Mouse (Mus musculus) layer of hippocampus, adult 6 months (tissue): ENCODE data around the gene Atad3a. TPM values are rescaled to one million over a fixed set of nuclear protein-coding genes. Genes with fewer than 3 reads are reported as not detected.

Source experiments
- long read RNA-seq, 2 experiments: library from polyadenylated mRNA; unstranded; transcript quantifications; one replicate each; pipeline ENCODE4 v2.0.0; 2019 to 2020
- microRNA-seq: library from miRNA; unstranded; fragments of <30 nt; microRNA quantifications from one replicate; pipeline ENCODE4 v1.2.0, GENCODE M21; 2020
- polyA plus RNA-seq: library from polyadenylated mRNA; unstranded; fragments of <200 nt; fragmentation: Nextera tagmentation; gene quantifications from 2 replicates; pipeline ENCODE4 v1.2.3, GENCODE M21; 2021

The Atad3a gene
- 28.5 and 32.9 TPM in 2 replicates for polyA plus RNA-seq
- long read RNA-seq, experiment 1, transcript Atad3a-201 (16 exons, 2,413 nt): major isoform, 75 of 91 reads
- long read RNA-seq, experiment 1, partial matches to known transcripts: 8 of 91 reads
- long read RNA-seq, experiment 1, other reads (novel, unspliced or antisense): 7 of 91 reads
- long read RNA-seq, experiment 2, transcript Atad3a-201 (16 exons, 2,413 nt): major isoform, 230 of 297 reads
- long read RNA-seq, experiment 2, partial matches to known transcripts: 3 of 297 reads
- long read RNA-seq, experiment 2, other reads (novel, unspliced or antisense): 63 of 297 reads

DNA sequence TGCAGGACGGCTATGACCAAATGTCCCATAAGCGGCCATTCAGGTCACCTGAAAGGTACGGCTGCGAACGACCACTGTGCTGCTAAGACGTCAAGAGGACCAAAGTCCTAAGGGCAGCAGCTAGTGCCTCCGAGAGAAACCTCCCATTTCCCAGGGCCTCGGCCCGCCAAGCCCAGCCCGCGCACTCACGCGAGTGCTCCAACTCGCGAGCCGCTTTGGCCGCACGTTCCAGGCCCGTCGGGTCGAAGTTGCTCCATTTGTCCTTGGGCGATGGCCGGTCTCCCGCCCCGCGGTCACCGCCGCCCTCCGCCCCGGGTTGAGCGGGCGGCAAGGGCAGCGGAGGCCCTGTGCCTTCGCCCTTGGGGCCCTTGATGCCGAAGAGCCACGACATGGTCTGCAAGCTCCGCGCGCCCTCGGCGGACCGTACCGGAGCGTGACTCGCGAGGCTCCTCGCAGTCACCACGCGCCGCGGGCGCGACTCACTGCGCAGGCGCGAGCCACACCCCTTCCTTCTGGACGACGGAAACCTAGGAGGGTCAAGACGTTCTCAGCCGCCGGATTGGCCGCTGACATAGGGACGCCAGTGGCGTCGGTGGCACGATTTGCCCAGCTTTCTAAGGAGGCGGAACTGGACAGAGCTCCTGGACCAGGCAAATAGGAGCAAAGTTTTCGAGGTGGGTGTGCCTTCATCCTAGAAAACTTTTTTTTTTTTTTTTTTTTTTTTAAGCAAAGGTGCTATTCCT lies at the start of gene Atad3a:
Gene Atad3a (minus strand): TSS at position 481 of the 743 bp plus-strand sequence.

DNA sequence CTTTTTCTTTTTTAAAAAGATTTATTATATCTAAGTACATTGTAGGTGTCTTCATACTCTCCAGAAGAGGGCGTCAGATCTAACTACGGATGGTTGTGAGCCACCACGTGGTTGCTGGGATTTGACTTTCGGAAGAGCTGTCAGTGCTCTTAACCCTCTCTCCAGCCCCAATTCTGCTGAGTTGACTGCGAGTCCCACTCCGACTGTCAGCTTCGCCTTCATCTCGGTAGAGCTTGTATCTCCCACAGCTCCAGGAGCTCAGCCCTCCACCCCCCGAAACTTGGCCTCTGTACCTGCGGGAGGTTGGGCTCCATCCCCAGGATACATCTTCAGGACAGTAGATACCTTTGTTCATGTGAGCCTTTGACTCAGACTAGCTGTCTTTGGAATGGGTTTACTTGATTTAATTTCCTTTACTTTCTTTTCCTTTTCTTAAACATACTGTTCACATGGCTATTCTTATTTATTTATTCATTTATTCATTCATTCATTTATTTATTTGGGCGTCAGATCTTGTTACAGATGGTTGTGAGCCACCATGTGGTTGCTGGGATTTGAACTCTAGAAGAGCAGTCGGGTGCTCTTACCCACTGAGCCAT lies 41.9 kb upstream of the Atad3a start, which contains the start of gene Mrpl20:
Gene Mrpl20 (plus strand): TSS at position 138 of the 599 bp plus-strand sequence.

DNA sequence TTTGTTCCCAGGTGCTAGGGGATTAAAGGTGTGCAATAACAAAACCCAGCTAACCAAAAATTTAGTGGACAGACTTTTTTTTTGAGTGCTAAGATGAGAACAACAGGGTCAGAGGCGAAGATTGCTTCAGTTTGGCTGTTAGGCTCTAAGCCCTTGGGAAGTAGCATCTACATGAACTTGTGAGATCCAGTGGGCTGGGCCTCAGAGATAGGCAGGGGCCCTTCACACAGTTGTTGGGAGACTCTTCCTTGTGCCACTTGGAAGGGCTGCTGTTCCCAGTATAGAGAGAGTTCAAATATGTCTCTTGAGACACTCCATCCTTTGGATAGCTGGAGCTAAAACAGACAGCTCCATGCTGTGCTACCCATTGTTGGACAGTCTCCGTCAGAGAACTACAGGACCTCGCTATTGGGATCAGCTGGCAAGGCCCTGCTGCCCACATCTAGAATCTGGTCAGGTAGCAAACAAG lies 29.2 kb upstream of the Atad3a start, which contains the start of gene Ankrd65:
Gene Ankrd65 (plus strand): TSS at position 419 of the 469 bp plus-strand sequence.

DNA sequence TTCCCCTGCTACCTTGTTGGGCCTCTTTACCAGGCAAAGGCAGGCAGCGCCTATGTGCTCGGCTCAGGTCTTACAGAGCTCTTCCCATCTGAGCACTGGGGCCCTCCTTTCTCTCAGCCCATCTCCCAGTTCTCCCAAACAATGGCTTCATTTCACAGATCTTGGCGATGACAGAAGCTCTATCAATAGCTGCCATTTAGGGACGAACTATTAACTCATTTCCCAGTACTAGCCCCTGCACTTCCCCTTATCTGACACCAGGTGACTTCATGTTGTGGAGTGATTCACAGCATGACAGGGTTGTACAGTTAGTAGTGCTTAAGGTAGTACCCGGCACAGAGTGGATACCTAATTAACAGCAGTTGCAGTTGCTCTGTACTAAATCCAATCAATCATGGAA lies 24.9 kb upstream of the Atad3a start, which contains the start of gene Tmem88b:
Gene Tmem88b (minus strand): TSS at position 56 of the 400 bp plus-strand sequence.

DNA sequence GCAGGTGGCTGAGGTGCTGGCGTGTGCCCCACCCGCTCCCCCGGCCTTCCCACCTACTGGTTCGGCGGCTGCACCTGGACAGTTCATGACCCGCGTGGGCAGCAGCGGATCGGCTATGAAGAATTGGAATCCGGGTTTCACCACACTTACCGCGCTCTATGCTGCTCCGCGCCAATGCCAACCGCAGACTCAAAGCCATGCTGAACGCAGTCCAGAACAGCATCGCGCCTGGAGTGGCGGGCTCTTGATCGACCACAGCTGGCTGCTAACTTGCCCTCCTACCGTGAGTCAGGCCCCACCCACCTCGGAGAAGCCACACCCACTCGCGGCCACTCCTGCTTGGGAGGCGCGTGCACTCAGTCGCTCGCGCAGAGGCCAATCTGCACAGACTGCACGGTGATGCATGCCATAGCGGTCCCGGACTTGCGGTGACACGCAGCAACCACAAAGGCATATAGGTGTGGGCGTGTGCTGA lies 13.4 kb upstream of the Atad3a start, which contains the start of gene Vwa1:
Gene Vwa1 (minus strand): TSS at position 419 of the 475 bp plus-strand sequence.

DNA sequence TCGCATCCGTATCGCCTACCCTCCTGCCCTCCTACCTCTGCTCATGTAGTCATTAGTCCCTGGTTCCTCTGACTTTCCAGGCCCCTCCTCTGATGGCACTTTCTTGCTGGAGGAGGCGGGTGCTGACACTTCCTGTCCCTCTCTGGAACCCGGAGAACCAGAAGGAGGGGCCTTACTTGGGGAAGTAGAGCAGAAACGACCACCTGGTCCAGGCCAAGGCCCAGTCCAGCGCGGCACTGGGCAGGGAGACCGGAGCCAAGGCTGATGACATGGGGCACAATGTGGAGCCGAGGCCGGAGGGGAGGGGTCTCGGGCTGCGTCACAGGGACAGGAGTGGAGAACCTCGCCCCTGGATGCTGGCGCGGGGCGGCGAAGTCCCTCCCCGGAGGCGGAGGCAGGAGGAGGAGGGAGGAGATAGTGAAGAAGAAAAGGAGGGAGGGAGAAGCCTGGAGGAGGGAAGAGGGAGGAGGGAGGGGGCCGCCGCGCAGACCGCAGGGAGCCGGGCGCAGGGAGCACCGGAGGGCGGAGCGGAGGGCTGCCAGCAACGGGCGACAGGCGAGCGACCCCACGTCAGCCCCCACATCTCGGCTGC lies 26.4 kb downstream of the Atad3a start, which contains the start of gene Tmem240:
Gene Tmem240 (plus strand): TSS at position 451 of the 592 bp plus-strand sequence.

DNA sequence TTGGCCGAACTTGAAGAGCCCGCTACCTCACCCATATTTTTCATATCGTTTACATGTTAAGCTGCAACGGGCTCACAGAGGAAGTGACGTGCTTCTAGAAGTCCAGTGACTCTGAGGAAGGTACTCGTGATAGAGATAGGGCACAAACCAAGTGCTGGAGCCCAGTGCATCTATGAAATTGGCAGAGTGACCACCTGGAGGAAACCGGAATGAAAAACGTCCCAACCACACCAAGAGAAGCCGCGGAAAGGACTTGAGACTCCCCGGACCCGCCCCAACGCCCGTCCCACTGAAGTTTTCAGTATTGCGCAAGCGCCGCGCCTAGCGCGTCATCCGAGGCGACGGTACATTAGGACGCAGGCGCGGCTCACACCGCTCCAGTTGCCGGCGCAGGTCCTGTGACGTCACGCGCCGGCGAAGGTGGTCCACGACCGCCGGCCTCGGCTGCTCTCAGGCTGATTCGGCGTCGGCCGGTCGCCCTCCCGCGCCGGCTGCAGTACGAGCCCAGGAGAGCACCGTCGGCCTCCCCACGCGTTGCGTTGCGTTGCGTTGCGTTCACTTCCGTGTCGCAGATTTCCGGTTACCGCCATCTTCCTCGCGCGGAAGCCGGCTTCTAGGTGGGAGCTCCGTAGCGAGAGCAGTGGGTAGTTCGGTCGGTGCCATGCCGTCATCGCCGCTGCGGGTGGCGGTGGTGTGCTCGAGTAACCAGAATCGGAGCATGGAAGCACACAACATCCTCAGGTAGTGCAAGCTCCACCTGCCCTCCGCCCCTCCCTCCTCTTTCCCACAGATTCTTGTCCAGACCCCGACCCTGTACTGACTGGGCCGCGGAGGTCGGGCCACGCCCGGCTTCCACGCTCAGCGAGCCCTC lies 55.9 kb downstream of the Atad3a start, which contains the start of gene Ssu72:
Gene Ssu72 (plus strand): TSS at position 80 of the 871 bp plus-strand sequence.

DNA sequence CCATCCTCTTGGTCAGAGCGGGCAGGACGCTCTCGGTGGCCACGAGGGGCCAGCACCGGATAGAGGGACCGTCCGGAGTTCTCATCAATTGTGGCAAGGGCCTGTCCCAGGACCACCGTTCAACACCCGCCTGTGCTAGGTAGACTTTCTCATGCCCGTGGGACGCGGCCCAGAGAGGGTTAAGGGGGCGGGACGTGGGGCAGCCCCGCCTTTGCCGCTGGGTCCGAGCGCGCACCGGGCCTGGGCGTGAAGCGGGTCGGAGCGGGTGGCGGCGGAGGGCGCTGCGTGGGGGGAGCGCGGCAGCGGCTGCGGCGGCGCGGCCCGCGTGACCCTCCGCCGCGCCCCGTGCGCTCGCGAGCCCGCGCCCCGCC lies 66.8 kb downstream of the Atad3a start, which contains the start of gene Fndc10:
Gene Fndc10 (plus strand): TSS at position 232 of the 371 bp plus-strand sequence.

Small RNA genes lying within 50 kb of the gene (microRNA-seq; reads per million reads assigned to microRNA genes)
- gene Gm27743: not detected

Other genes starting within 250 kb of the Atad3a start
- 58.4 and 62.6 TPM in 2 replicates for gene Nadk, start 198.7 kb downstream of the Atad3a start, polyA plus RNA-seq
- gene Slc35e2, start 159.7 kb downstream of the Atad3a start, polyA plus RNA-seq: 26.4 and 31.2 TPM in 2 replicates
- 35.4 and 39.2 TPM in 2 replicates for gene Cdk11b, start 136.2 kb downstream of the Atad3a start, polyA plus RNA-seq
- gene Gm10563, start 115.7 kb downstream of the Atad3a start, polyA plus RNA-seq: not detected in 2 replicates
- gene Mmp23, start 107.7 kb downstream of the Atad3a start, polyA plus RNA-seq: 0.45 and 0.87 TPM in 2 replicates
- gene Mib2, start 91.9 kb downstream of the Atad3a start, polyA plus RNA-seq: 14.8 and 16.5 TPM in 2 replicates
- 10.0 and 11.8 TPM in 2 replicates for gene Fndc10, start 66.8 kb downstream of the Atad3a start, polyA plus RNA-seq
- gene Ssu72, start 56.3 kb downstream of the Atad3a start, polyA plus RNA-seq: 201 and 210 TPM in 2 replicates
- gene Tmem240, start 26.3 kb downstream of the Atad3a start, polyA plus RNA-seq: 2.4 and 2.9 TPM in 2 replicates
- 14.0 and 15.3 TPM in 2 replicates for gene Vwa1, start 13.6 kb upstream of the Atad3a start, polyA plus RNA-seq
- 10.0 and 10.7 TPM in 2 replicates for gene Tmem88b, start 24.8 kb upstream of the Atad3a start, polyA plus RNA-seq
- 0.19 TPM in 1 of 2 replicates, not detected in the other for gene Ankrd65, start 29.3 kb upstream of the Atad3a start, polyA plus RNA-seq
- gene Mrpl20, start 41.8 kb upstream of the Atad3a start, polyA plus RNA-seq: 367 and 368 TPM in 2 replicates
- 23.5 and 25.2 TPM in 2 replicates for gene Ccnl2, start 51.4 kb upstream of the Atad3a start, polyA plus RNA-seq
- gene Aurkaip1, start 70.2 kb upstream of the Atad3a start, polyA plus RNA-seq: 269 and 273 TPM in 2 replicates
- gene Mxra8, start 78.6 kb upstream of the Atad3a start, polyA plus RNA-seq: 6.7 and 11.4 TPM in 2 replicates
- 4.7 TPM in 2 replicates for gene Dvl1, start 86.3 kb upstream of the Atad3a start, polyA plus RNA-seq
- 0.05 and 0.08 TPM in 2 replicates for gene Tas1r3, start 102.3 kb upstream of the Atad3a start, polyA plus RNA-seq
- gene Cptp, start 108.3 kb upstream of the Atad3a start, polyA plus RNA-seq: 14.0 and 15.0 TPM in 2 replicates
- 35.4 and 38.5 TPM in 2 replicates for gene Ints11, start 108.5 kb upstream of the Atad3a start, polyA plus RNA-seq
- gene Pusl1, start 130.7 kb upstream of the Atad3a start, polyA plus RNA-seq: 45.2 and 57.4 TPM in 2 replicates
- 25.0 and 25.7 TPM in 2 replicates for gene Acap3, start 130.7 kb upstream of the Atad3a start, polyA plus RNA-seq
- 39.1 and 45.7 TPM in 2 replicates for gene Ube2j2, start 182.7 kb upstream of the Atad3a start, polyA plus RNA-seq
- gene C1qtnf12, start 201.2 kb upstream of the Atad3a start, polyA plus RNA-seq: 24.1 and 39.1 TPM in 2 replicates
- gene B3galt6, start 231.6 kb upstream of the Atad3a start, polyA plus RNA-seq: 22.8 and 23.7 TPM in 2 replicates
- 149 and 160 TPM in 2 replicates for gene Sdf4, start 231.8 kb upstream of the Atad3a start, polyA plus RNA-seq